Mouse (Mus musculus) G1E-ER4 (cell line): ENCODE results near the gene Ell. TPM values are rescaled to one million over a fixed set of nuclear protein-coding genes. Genes with fewer than 3 reads are reported as not detected.

Source experiments
- GATA1 ChIP-seq: IDR thresholded peaks from one replicate; pipeline ENCODE4 v1.8.0; 2012; ENCODE audit warnings: low read length, inconsistent platforms
- polyA plus RNA-seq: library from polyadenylated mRNA; stranded (reverse); fragments of >175 nt; gene quantifications from 2 replicates; pipeline ENCODE4 v1.2.3, GENCODE M21; 2012

The Ell gene
- polyA plus RNA-seq, 1 experiment, result 50.0 TPM

DNA sequence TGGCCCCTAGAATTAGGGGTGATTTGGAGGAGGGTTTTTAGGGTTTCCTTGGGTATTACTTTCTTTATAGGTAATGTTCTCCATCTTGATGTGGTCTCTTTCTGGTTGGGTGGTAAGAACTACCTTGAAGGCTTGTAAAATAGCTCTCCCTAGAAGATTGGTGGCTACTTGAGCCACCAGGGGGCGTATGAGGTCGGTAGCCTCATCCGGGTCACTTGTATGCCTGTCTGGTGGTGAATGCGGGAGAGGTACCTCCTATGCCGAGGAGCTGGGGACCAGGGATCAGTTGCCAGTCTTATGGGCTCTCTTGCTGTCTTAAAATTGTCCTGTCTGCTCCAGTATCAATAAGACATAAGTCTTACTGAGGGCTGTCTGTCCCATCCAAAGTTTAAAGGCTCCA, 85.8 kb downstream of the Ell start:
- no peak for TF ChIP-seq GATA1

DNA sequence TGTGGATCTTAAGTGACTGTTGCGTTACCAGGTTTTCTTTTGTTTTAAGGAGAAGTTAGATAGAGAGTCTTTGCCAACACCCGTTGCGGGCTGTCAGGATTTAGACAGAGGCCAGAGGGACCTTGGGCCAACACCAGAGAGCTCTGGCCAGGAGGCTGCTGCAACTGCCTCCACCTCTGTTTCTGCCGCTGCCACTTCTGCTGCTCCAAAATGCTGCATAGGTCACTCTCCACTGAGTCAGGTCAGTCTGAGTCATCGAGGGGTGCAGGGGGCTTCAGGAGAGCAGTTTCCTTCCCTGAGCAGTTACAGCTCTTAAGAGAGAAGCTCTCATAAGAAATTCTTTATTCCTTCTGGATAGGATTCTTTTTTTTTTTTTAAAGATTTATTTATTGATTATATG, 87.8 kb downstream of the Ell start:
- no peak for TF ChIP-seq GATA1

DNA sequence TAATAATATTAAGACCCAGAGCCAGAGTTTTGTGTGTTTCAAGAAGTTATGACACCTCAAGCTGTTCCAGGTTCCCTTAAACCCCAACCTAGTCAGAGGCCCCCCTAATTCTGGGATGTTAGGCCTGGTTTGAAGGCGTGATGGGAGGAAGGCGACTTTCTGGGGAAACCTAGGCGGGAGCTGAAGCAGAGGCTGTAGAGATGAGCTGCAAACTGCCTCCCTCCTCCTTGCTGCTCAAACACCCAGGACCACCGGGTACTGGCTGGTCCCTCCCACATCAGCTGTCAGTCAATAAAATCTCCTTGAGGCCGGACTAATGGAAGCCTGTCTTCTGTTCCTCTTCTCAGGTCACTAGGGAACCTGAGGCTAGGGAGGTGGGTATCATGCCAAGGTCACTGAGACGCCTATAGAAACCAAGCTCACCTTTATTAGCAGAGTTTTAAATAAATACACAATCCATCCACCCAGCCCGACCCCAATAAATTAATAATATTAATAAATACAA, 89.8 kb downstream of the Ell start:
- TF ChIP-seq GATA1, result no peak

DNA sequence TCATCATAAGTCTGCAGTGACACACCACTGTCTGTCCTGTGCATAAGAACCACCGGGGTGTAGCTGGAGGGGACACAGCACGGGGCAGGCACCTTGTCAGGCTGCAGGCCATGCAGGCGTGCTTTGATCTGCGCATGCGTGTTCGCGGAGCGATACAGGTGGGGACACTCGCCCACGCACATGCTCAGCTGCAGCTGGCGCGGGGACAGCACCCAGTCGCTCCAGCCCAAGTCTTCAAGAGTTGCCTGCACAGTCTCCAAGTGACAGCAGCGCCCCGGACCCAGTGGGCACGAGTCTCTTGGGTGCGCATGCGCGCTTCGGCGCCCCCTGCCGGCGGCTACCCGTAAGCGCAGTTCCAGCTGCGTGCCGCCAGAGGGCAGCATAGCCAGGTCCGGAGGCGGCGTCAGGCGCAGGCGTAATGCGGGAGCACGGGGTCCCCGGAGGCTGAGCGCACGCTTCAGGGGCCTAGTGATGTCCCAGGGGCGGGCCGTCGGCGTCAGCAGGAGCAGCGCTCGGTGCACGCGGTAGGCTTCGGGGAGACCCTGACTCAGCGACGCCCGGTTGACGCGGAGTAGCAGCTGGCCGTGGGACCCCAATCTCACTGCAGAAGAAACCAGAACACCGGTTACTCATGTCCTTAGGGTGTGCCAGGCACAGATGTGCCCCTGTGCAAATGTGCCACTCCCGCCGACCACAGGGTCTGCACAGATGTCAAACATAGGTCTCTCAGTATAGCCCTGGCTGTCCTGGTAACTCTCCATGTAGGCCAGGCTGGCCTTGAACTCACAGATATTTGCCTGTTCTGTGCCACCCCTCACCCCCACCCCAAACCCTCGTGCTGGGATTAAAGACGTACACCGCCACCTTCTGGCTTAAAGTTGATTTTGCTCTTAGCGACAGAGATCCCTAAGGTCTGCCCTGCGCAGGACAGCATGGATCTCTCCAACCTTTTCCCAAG, 90.6 kb downstream of the Ell start:
- no peak for TF ChIP-seq GATA1

DNA sequence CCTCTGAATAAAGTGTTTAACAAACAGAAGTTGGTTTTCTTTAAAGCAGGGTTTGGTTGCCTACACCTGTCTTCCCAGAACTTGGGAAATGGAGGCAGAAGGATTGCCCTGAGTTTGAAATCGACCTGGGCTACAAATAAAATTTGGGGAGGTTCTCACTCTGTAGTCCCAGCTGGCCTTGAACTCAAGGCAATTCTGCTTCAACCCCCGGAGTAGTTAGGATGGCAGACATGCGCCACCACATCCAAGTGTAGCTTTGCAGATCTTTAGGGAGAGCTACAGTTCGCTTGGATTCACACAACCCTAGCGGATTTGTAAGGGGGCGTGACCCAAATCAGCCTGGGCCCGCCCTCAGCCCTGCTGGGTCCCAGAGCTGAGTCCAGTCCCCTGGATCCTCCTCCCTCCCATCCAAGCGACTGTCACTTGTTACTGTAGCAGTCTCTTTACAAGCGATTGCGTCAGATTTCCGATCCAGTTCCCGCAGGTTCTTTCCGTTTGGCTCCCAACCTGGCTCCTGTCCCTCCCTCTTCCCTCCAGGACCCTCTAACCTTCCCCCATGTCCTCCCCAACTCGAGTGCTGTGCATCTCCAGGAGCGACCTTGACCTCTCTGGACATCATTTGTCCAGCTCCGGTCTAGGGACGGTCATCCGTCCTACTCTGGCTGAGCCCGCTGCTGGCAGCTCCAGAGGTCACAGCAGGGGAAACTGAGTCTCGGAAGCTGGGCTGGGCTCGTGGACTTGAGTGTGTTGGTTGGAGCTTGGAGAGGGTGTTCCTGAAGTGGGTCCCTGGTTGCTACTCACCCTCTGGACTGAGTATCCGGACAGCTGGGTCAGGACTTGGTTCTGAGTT, 91.5 kb downstream of the Ell start:
- TF ChIP-seq GATA1, result no peak

DNA sequence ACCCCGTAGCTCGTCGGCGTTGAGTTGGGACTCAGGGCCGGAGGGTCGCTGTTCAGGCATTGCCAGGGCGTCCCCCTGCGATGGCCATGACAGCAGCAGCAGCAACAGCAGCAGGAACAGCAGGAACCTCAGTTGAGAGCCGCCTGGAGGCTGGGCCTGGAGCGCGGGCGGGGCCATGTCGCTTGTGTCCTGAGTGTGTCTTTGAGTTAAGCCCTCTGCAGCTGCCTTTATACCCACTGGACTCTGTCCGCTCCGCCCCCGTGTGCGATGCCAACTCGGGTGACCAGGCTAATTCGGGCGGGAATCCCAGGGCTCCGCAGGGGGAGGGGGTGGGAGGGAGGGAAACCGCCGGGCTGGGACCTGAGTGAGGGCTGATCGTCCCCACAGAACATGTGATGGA, 92.2 kb downstream of the Ell start:
- no peak for TF ChIP-seq GATA1

DNA sequence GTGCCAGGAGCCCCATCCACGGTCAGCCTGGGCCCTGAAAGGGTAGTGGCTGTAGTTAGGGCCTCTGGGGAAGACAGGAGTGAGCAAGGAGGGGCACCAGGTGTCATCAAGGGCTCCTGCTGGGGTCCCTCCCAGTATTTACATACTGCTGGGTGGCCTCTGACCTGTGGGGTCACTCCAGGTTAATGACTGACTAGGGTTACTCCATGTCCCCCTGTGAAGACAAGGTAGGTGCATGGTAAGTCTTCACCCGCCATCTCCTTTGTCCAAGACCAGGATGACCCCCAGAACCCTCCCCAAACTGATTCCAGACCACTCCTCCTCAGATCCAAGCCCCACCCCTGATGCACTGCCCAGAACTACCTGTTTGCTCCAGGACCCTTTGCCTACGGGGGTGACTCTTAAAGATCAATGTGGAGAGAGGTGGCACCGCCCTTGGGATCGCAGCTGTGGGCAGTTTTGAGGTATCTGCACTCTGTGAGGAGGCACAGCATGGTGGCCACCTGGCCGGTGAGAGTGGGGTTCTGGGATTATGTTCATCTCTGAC, 93.2 kb downstream of the Ell start, which contains the start of gene Gdf15:
Gdf15 (minus strand) TSS at position 111 of the 547 bp plus-strand sequence.
- no peak for TF ChIP-seq GATA1

DNA sequence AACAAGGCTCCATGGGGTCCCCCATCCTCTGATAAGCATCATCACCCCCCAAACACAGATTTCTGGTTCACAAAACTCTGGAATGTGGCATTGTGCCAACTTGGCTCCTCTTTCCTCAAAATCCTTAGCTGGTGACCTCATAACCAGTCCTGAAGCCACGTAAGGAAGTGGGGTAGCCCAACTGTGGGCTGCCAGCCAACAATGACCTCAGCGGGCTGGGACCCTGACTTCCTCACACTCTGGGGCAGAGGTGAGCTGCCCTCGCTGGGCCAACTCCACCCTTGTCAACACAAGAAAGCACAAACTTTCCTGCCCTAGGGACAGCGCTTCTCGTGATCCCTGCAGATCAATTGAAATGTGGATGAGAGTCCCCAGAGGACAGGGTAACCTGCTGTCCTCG, 94.8 kb downstream of the Ell start:
- no peak for TF ChIP-seq GATA1

DNA sequence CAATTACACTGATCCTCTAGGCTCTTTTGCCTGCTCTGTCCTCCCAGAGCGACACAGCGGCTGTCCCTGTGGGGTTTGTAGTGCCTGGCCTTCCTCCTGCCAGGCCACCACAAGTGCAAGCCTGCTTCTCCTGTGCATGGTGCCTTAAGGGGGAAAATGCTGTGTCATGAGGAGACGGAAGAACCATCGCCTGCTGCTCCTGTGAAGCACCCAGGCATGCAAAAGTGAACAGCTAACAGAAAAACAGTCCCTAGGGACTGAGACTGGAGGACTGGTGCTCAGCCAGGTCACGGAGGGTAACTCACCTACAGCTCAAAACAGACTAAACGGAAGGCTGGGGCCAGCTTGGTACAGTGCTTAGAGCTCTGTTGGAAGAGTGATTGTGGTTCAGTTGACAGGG, 96.3 kb downstream of the Ell start:
- no peak for TF ChIP-seq GATA1

DNA sequence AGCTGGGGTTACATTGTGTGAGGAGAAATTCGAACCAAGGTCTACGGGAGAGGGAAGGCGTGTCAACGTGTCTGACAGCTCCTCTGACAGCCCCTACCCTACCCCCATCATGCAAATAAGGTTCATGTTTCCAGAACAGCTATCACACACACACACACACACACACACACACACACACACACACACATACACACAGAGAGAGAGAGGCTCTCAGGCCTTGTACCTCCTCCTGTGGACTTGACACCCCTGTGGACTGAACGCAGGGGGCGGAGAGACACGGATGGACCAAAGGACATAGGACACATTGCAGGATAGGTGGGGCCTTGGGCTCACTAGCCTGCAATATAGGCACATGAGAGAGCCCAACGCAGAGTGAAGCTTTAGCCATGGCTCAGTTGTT, 97.6 kb downstream of the Ell start:
- no peak for TF ChIP-seq GATA1

DNA sequence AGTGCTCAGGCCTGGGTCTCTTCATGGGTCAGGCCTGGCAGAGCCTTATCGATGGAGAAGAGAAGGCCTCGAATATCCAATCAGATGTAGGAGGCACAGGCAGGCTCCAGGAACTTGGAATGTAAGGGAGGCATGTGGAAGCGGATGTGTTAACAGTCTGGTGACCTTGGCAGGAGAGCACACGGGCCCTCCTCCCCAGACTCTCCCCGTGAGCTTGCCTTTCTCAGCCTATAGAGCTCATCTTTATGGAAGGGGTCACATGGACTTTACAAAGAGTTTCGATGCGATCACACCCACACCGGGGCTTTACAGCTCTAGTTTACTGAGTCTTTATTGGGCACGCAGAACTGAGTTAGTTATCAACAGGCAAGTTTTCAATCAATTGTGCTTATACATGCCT, 99.5 kb downstream of the Ell start:
- no peak for TF ChIP-seq GATA1

Other genes starting within 250 kb of the Ell start
- 41.5 and 54.5 TPM in 2 replicates for gene Ddx49, start 237.0 kb upstream of the Ell start, polyA plus RNA-seq
- gene Cope, start 236.9 kb upstream of the Ell start, polyA plus RNA-seq, result 311 and 375 TPM in 2 replicates
- gene Cers1, start 223.7 kb upstream of the Ell start, polyA plus RNA-seq, result not detected in 2 replicates
- gene Gdf1, start 209.6 kb upstream of the Ell start, polyA plus RNA-seq, result not detected in 2 replicates
- 126 and 139 TPM in 2 replicates for gene Upf1, start 186.2 kb upstream of the Ell start, polyA plus RNA-seq
- 0.28 and 0.29 TPM in 2 replicates for gene Comp, start 165.9 kb upstream of the Ell start, polyA plus RNA-seq
- 25.8 and 29.6 TPM in 2 replicates for gene Crtc1, start 99.9 kb upstream of the Ell start, polyA plus RNA-seq
- 10.0 and 10.8 TPM in 2 replicates for gene Klhl26, start 62.5 kb upstream of the Ell start, polyA plus RNA-seq
- gene Tmem59l, start 52.1 kb upstream of the Ell start, polyA plus RNA-seq, result not detected in 2 replicates
- not detected in 2 replicates for gene Crlf1, start 46.3 kb upstream of the Ell start, polyA plus RNA-seq
- 264 and 347 TPM in 2 replicates for gene Rex1bd, start 32.7 kb upstream of the Ell start, polyA plus RNA-seq
- 421 and 1,202 TPM in 2 replicates for gene Uba52, start 28.7 kb upstream of the Ell start, polyA plus RNA-seq
- 1,137 and 1,401 TPM in 2 replicates for gene Fkbp8, start 11.7 kb upstream of the Ell start, polyA plus RNA-seq
- gene Kxd1, start 11.5 kb upstream of the Ell start, polyA plus RNA-seq, result 41.4 and 54.9 TPM in 2 replicates
- gene Isyna1, start 54.9 kb downstream of the Ell start, polyA plus RNA-seq, result 184 and 204 TPM in 2 replicates
- gene Ssbp4, start 69.4 kb downstream of the Ell start, polyA plus RNA-seq, result 968 and 1,213 TPM in 2 replicates
- gene Lrrc25, start 76.7 kb downstream of the Ell start, polyA plus RNA-seq, result 0.08 and 0.13 TPM in 2 replicates
- 0.05 TPM in 1 of 2 replicates, not detected in the other for gene Gdf15, start 93.0 kb downstream of the Ell start, polyA plus RNA-seq
- gene Pgpep1, start 120.9 kb downstream of the Ell start, polyA plus RNA-seq, result 3.7 and 5.0 TPM in 2 replicates
- 887 and 1,189 TPM in 2 replicates for gene Lsm4, start 133.8 kb downstream of the Ell start, polyA plus RNA-seq
- 173 and 232 TPM in 2 replicates for gene Jund, start 159.5 kb downstream of the Ell start, polyA plus RNA-seq
- gene Iqcn, start 164.0 kb downstream of the Ell start, polyA plus RNA-seq, result not detected in 2 replicates
- gene Gm3336, start 179.1 kb downstream of the Ell start, polyA plus RNA-seq, result not detected in 2 replicates
- 0.81 and 1.2 TPM in 2 replicates for gene Pde4c, start 184.3 kb downstream of the Ell start, polyA plus RNA-seq
- 21.8 and 26.1 TPM in 2 replicates for gene Rab3a, start 215.2 kb downstream of the Ell start, polyA plus RNA-seq
- 189 and 199 TPM in 2 replicates for gene Mpv17l2, start 221.5 kb downstream of the Ell start, polyA plus RNA-seq
- 70.1 and 86.8 TPM in 2 replicates for gene Pik3r2, start 237.3 kb downstream of the Ell start, polyA plus RNA-seq